ENCODE assay signal across 9 mouse cellular contexts in the genomic region with DNA sequence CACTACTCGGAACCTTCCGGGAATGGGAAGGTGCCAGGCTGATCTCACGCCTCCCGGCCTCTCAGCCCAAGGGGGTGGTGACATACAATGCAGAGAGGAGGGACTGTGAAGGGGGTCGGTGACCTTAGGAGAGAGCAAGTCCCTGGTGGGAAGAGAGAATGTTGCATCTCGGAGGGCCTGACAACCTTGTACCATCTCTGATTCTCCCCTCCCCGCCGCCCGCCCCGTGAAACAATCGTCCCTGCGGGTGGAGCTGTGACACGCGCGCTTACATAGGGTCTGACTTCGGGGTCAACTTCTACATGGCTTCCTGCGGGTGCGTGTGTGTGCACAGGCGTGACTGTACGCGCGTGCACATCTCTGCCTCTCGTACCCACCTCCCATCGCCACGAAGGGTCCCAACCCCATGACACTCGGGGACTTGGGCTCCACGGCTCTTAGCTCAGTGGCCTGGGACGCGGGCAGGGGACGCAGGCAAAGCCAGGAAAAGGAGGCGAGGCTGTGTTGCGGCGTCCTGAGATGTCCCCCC. TPM values are rescaled to one million over a fixed set of nuclear protein-coding genes. Genes with fewer than 3 reads are reported as not detected.
DNase-seq lines count a peak whose midpoint lies in the region; ATAC-seq lines count a peak whose summit lies in the region.
"Had no signal": no experiment of that assay in that cellular context is flagged by ENCODE, and none has a peak within 500 bp of the region (broad histone marks: within the 10 kb centered on the region; RNA-seq: fewer than 3 reads in every experiment).

A gene (plus strand): TSS at position 230 of the 529 bp plus-strand sequence.

- peak within 1 kb of the TSS; percentile 98 for H3K4me2 ChIP-seq in forebrain, embryonic 13.5 days

- no peak within 1 kb of the TSS; the same call in none of the 2 replicates for H3K27ac ChIP-seq in forebrain, embryonic 13.5 days

- WGBS in forebrain, embryonic 13.5 days = 1% methylated on average over 33 of the region's 33 CpGs

- DNase-seq in frontal cortex, adult 2 months (ENCODE audit: extremely low spot score in 1 of 2, low spot score in 1 of 2) = no peak
- no peak for DNase-seq in frontal cortex, postnatal 14 days (ENCODE audit: low spot score in 2 of 2)
- DNase-seq in ES-CJ7 (ENCODE audit: low read depth, low spot score) = peak; percentile 73
- DNase-seq in layer of hippocampus, postnatal 10 days (ENCODE audit: low spot score in 2 of 2) = peak in 1 of 2 experiments; percentile 37
- DNase-seq in lung, postnatal 10 days = peak; percentile 64
- peak; percentile 11 for DNase-seq in thymus, postnatal 25 days
- DNase-seq in gastrocnemius, postnatal 36 days = no peak

- ATAC-seq in forebrain, embryonic 13.5 days = peak; percentile 11; the same call in 1 of the 2 replicates

- H3K36me3 ChIP-seq in forebrain, embryonic 13.5 days (ENCODE audit: poor library complexity, severe bottlenecking) = no peaks in the 10 kb centered on the region
- H3K36me3 ChIP-seq: G1E had no signal

- H3K27me3 ChIP-seq in forebrain, embryonic 13.5 days = peaks cover 84% of the 10 kb centered on the region

- H3K4me1 ChIP-seq in forebrain, embryonic 13.5 days = peaks cover 58% of the 10 kb centered on the region

- H3K9ac ChIP-seq in forebrain, embryonic 13.5 days = peak within 1 kb of the TSS; percentile 77

- H3K4me3 ChIP-seq in forebrain, embryonic 13.5 days = peak within 1 kb of the TSS; percentile 63

- no peaks in the 10 kb centered on the region for H3K9me3 ChIP-seq in forebrain, embryonic 13.5 days (replicated peaks)

- intact Hi-C loops in gastrocnemius, postnatal 36 days (cut with DNase I) = loop anchor here (2.0 to 5.0 kb wide), 2 partner anchors 231 to 385 kb away; no protein-coding TSS in a partner anchor

RNA-seq across cellular contexts. Expression of the gene that starts here (rescaled TPM):
- 33.4 and 38.0 TPM in 2 replicates for polyA plus RNA-seq in frontal cortex, adult 2 months (2012; rRNA removed)
- 0.44 and 1.1 TPM in 2 replicates for polyA plus RNA-seq in forebrain, embryonic 13.5 days (2015; fragmentation: Nextera tagmentation; extraction: Ambion mirVana)
- 10 to 100 TPM; 36.1 to 41.9 TPM for total RNA-seq in layer of hippocampus, postnatal 10 days (2021)
- not detected for total RNA-seq in gastrocnemius, postnatal 36 days (2021)
- polyA plus RNA-seq: G1E had no signal

Comparison
In these comparisons a context has a peak if more than half of its experiments do, and no peak if none do; other contexts are left out.
1. RNA of the gene that starts here (total RNA-seq): 36.1 to 41.9 TPM in layer of hippocampus, postnatal 10 days; not detected in gastrocnemius, postnatal 36 days; every median in the first group is over 10 times any median in the second.
2. RNA of the gene that starts here (polyA plus RNA-seq): 33.4 to 38.0 TPM in frontal cortex, adult 2 months; 0.44 to 1.1 TPM in forebrain, embryonic 13.5 days; every median in the first group is over 10 times any median in the second.
3. DNase-seq: peak in ES-CJ7 (single experiment), lung, postnatal 10 days (single experiment) and thymus, postnatal 25 days (single experiment); none in frontal cortex, adult 2 months (0 of 2), frontal cortex, postnatal 14 days (0 of 2) and gastrocnemius, postnatal 36 days (0 of 2).